Mouse (Mus musculus) small intestine, adult 2 months (tissue): Measurements from ENCODE around the gene Gm14403. TPM values are rescaled to one million over a fixed set of nuclear protein-coding genes. Genes with fewer than 3 reads are reported as not detected.
"Not testable (repeated sequence)": the region's sequence is repeated elsewhere in the genome, so short reads cannot be mapped to it uniquely, and the experiment has no call there.

Experiments used
- H3K27ac ChIP-seq: fragments of 200-500 bp; 2 replicates; pipeline ENCODE4 v1.5.1; 2012; ENCODE audit warnings: low read depth, low read length, control low read depth, inconsistent platforms; ENCODE audit not compliant: insufficient read depth
- H3K27me3 ChIP-seq: fragments of 200-500 bp; 2 replicates; pipeline ENCODE4 v1.6.1; 2012; ENCODE audit warnings: mild to moderate bottlenecking, moderate library complexity, low read length, inconsistent platforms; ENCODE audit not compliant: control insufficient read depth, insufficient read depth
- H3K36me3 ChIP-seq: fragments of 200-500 bp; 2 replicates; pipeline ENCODE4 v1.6.1; 2012; ENCODE audit warnings: mild to moderate bottlenecking, low read length, control low read depth, inconsistent platforms; ENCODE audit not compliant: control insufficient read depth, insufficient read depth
- H3K4me1 ChIP-seq: fragments of 200-500 bp; 2 replicates; pipeline ENCODE4 v1.6.1; 2012; ENCODE audit warnings: low read length, inconsistent platforms, mixed read lengths; ENCODE audit not compliant: control insufficient read depth, insufficient read depth, insufficient read length
- H3K4me3 ChIP-seq: fragments of 200-500 bp; 2 replicates; pipeline ENCODE4 v1.5.1; 2012; ENCODE audit warnings: low read depth, mild to moderate bottlenecking, control low read depth, inconsistent platforms, low read length, moderate library complexity
- WGBS: fragments of 180-500 bp; shearing (Covaris S2); methylation state at CpG from one replicate; pipeline ENCODE4 v1.1.7; 2018; 5-methylcytosine and 5-hydroxymethylcytosine counted together
- polyA plus RNA-seq: library from polyadenylated mRNA; depleted of rRNA; stranded (reverse); fragments of >200 nt; gene quantifications from 2 replicates; pipeline ENCODE4 v1.2.3, GENCODE M21; 2012; rRNA removed

Gm14403 gene
- 0.15 TPM in 1 of 2 replicates, not detected in the other for polyA plus RNA-seq

DNA sequence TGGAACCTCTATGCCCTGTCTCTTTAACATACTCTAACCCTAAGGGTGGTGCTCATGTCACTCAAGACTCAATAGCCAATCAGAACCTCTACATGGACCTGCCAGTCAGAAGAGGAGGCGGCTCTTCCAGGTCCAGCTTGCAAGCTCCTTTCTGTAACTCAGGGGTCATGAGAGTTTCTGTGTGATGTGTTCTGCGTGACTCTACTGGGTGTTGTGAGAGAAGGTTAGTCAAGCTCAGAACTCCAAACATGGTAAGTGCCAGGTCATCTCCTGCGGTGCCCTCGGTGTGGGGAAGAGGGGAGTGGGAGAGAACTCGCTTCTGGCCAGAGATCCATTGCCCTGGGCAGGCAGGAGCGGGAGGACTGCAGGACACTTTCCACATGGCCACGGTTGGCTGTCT is at the start of gene Gm14403:
Gm14403 (plus strand) TSS at position 149 of the 400 bp plus-strand sequence.
- 10% methylated on average over 7 of the region's 7 CpGs for WGBS
- not testable (repeated sequence) for H3K36me3 ChIP-seq, H3K27ac ChIP-seq, H3K4me1 ChIP-seq, H3K27me3 ChIP-seq
- H3K4me3 ChIP-seq = peak within 1 kb of the TSS; percentile 69

DNA sequence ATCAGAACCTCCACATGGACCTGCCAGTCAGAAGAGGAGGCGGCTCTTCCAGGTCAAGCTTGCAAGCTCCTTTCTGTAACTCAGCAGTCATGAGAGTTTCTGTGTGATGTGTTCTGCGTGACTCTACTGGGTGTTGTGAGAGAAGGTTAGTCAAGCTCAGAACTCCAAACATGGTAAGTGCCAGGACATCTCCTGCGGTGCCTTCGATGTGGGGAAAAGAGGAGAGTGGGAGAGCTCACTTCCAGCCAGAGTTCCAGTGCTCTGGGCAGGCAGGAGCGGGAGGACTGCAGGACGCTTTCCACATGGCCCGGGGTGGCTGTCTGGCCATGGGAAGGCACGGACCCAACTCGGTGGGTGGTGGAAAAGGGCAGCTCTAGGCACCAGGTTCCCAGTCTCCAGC is 33.3 kb upstream of the Gm14403 start, which contains the start of gene Zfp970:
Zfp970 (plus strand) TSS at position 58 of the 400 bp plus-strand sequence.
- not testable (repeated sequence) for H3K4me1 ChIP-seq, H3K27ac ChIP-seq, H3K36me3 ChIP-seq, H3K27me3 ChIP-seq
- H3K4me3 ChIP-seq = peak within 1 kb of the TSS; percentile 66
- 2% methylated on average over 8 of the region's 9 CpGs for WGBS

DNA sequence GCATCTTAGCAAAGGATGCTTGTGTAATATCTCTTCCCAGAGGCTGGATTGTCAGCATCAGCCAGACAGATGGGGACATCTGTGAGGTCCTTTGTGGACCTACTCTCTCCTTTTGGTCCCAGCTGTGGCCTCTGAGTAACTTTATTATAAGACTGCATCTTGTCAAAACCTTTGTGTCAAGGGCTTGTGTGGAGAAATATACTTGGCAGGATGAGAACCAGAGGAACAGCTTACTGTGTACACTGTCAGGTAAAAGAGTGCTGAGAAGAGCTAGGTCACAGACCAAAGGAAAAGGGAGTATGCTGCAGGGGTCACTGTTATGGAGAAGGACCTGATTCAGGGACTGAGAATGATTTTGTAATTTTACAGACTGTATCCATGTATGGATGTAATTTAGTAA is 29.8 kb upstream of the Gm14403 start:
- H3K36me3 ChIP-seq, H3K4me3 ChIP-seq, H3K27ac ChIP-seq, H3K4me1 ChIP-seq, H3K27me3 ChIP-seq: not testable (repeated sequence)

DNA sequence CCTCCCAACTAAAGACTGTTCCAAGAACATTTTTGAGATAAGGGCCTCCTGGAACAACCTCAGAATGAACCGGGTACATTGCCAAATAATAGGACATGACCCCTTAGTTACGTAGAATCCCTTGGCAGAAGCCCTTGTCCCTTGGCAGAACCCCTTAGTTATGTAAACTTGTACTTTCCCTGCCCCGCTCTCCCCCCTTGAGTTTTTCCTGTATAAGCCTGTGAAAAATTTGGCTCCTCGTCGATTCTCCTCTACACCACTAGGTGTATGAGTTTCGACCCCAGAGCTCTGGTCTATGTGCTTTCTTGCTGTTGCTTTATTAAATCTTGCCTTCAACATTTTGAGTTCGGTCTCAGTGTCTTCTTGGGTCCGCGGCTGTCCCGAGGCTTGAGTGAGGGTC is 25.8 kb upstream of the Gm14403 start:
- H3K36me3 ChIP-seq, H3K4me1 ChIP-seq, H3K27me3 ChIP-seq, H3K27ac ChIP-seq, H3K4me3 ChIP-seq: not testable (repeated sequence)
- 78% methylated on average over 6 of the region's 10 CpGs for WGBS

DNA sequence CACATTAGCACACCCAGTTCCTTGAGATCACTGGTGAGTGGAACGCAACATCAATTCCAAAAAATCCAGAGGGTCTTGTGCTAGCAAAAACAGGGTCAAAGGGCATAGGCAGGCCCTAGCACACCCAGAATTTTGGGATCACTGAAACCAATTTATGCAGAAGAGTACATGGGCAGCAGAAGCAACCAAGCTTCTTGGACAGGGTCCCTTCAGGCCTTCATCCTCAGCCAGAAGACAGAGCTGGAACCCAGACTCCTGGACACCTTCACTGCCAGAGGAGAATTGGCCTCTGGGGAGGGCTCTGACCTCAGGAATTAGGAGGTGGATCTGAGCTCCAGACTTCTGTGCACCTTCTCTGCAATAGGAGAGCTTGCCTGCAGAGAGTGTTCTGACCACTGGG is 16.0 kb upstream of the Gm14403 start:
- H3K27ac ChIP-seq, H3K36me3 ChIP-seq, H3K4me1 ChIP-seq, H3K27me3 ChIP-seq, H3K4me3 ChIP-seq: not testable (repeated sequence)
- 81% methylated on average over 1 of the region's 1 CpGs for WGBS

DNA sequence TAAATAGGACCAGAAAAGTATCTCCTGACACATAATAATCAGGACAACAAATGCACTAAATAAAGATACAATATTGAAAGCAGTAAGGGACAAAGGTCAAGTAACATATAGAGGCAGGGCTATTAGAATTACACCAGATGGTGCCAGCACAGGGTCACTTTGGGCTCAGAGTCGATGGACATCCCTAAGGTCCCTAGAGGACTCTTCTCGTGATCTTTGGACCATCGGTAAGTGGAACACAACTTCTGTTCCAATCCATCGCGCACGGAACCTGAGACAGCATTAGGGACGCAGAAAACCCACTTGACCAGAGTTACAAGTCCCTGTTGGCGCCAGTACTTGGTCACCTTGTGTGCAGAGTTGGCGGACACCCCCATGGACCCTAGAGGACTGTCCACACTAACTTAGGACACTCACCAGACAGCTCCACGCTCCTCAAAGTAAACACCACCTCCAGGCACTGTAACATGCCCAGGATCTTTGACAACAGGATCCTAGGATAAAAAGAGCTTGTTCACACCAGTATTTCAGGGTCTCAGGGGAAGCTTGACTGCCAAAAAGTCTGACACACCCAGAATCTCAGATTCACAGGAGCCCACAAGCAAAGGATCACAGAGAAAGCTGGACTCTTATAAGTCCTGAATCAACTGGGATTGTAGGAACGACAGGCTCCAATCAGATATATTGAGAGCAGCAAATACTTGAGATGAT is 14.6 kb upstream of the Gm14403 start:
- not testable (repeated sequence) for H3K4me1 ChIP-seq, H3K4me3 ChIP-seq, H3K36me3 ChIP-seq, H3K27ac ChIP-seq, H3K27me3 ChIP-seq
- 86% methylated on average over 11 of the region's 11 CpGs for WGBS

DNA sequence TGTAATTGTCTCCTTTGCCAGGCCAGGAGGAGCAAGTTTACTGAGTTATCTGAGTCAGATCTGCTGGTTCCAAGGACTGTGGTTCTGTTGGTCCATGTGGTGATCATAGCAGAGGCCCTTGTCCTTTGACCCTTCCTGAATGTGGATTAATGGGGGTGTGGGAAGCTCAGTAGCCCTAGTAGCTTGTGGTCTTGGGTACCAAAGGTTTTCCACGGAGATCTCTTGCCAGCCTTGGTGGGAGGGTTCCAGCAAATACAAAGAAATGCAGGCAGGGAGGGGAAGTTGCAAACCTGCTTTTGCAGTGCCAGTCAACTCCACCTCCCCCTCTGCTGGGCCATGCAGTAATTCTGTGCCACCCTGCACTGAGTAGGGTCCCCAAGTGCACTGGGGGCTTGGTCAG is 1.2 kb downstream of the Gm14403 start:
- WGBS = 47% methylated on average over 1 of the region's 1 CpGs
- H3K4me1 ChIP-seq, H3K4me3 ChIP-seq, H3K36me3 ChIP-seq, H3K27me3 ChIP-seq, H3K27ac ChIP-seq: not testable (repeated sequence)

DNA sequence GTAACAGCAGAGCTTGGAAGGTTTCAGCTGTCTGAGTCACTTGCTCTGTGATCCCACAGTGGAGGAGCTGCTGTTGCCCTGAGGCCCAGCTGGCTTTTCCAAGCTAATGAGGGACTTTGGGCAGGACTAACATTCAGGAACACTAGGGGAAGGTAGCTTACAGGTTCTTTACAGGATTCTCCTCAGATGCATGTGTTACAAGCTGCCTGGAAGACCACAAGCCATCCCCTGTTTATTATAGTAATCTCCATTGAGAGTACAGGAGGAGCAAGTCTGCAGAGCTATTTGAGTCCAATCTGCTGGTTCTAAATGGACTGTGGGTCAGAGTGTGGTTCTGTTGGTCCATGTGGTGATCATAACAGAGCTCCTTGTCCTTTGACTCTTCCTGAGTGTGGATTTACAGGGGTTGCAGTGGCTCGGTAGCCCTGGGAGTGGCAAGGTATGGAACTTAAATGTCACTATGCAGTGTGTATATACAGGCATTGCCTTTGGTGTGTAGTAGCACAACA is 7.2 kb downstream of the Gm14403 start:
- H3K36me3 ChIP-seq, H3K4me1 ChIP-seq, H3K27ac ChIP-seq, H3K4me3 ChIP-seq, H3K27me3 ChIP-seq: not testable (repeated sequence)
- WGBS = 82% methylated on average over 1 of the region's 1 CpGs

DNA sequence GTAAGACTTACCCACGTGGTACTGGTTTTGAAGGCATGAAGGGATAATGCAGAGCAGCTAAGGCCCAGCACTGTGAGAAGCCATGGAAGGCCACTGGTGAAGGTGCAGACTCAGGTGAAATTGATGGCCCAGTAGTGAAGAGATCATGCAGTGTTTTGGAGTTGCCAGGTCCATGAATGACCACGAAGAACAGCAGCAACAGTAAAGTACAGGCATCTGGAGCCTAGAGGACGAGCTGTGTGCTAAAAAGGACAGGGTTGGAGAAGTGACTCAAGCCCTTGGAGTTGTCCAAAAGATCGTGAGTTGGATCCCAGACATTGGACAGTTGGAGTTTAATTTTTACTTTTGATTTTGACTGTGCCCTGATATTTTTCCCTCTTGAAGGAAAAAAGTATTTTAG is 13.4 kb downstream of the Gm14403 start:
- not testable (repeated sequence) for H3K4me3 ChIP-seq

DNA sequence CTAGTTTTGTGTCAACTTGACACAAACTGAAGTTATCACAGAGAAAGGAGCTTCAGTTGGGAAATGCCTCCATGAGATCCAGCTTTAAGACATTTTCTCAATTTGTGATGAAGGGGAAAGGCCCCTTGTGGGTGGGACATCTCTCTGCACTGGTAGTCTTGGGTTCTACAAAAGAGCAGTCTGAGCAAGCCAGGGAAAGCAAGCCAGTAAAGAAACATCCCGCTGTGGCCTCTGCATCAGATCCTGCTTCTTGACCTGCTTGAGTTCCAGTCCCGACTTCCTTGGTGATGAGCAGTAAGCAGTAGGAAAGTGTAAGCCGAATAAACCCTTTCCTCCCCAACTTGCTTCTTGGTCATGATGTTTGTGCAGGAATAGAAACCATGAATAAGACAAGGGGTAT is 14.0 kb downstream of the Gm14403 start:
- H3K4me3 ChIP-seq, H3K27me3 ChIP-seq, H3K36me3 ChIP-seq, H3K27ac ChIP-seq, H3K4me1 ChIP-seq: not testable (repeated sequence)
- 84% methylated on average over 3 of the region's 3 CpGs for WGBS

More for the DNA sequence above, 13.4 kb downstream of the Gm14403 start:
- not testable (repeated sequence) for H3K27ac ChIP-seq, H3K36me3 ChIP-seq, H3K27me3 ChIP-seq, H3K4me1 ChIP-seq
- 64% methylated on average over 4 of the region's 4 CpGs for WGBS

DNA sequence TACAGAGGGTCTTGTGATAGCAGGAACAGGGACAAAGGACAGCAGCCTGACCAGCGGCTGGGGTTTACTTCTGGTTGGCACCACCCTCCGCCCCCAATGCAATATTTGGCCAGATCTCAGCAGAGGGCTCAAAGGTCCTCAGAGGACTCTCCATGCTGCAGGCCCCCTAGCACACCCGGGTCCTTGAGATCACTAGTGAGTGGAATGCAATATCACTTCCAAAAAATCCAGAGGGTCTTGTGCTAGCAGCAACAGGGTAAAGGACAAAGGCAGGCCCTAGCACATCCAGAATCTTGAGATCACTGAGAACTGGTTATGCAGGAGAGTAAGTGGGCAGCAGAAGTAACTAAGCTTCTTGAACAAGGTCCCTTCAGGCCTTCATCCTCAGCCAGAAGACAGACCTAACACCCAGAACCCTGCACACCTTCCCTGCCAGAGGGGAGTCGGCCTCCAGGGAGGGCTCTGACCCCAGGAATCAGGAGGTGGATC is 16.0 kb downstream of the Gm14403 start:
- not testable (repeated sequence) for H3K4me1 ChIP-seq, H3K36me3 ChIP-seq, H3K4me3 ChIP-seq, H3K27me3 ChIP-seq, H3K27ac ChIP-seq
- 87% methylated on average over 4 of the region's 4 CpGs for WGBS

DNA sequence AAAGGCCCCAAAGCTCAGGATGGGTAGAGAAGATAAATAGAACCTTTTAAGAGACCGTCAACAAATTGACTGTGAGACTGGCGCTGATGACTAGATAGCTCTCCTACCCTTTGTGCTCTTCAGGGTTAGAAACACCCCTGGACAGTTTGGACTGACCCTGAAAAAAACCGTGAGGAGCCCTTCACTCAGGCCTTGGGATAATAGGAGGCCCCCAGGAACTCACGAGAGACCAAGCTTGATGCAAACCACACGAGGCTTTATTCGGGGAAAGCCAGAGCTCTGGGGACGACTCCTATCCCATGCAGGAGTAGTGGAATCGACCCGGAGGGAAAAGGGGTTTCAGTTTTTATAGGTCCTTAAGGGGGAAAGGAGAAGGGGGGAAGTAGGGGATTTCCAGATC is 19.7 kb downstream of the Gm14403 start:
- H3K27me3 ChIP-seq, H3K36me3 ChIP-seq, H3K27ac ChIP-seq, H3K4me3 ChIP-seq, H3K4me1 ChIP-seq: not testable (repeated sequence)
- WGBS = 82% methylated on average over 9 of the region's 9 CpGs
